Mouse (Mus musculus): ENCODE results near the gene Ubr3. TPM values are rescaled to one million over a fixed set of nuclear protein-coding genes. Genes with fewer than 3 reads are reported as not detected.
A peak's percentile ranks its signal among the peaks of the same experiment; 100 is the strongest.

Gene Ubr3
- polyA plus RNA-seq, 1 experiment from 2014 or later, result 5.5 TPM

DNA sequence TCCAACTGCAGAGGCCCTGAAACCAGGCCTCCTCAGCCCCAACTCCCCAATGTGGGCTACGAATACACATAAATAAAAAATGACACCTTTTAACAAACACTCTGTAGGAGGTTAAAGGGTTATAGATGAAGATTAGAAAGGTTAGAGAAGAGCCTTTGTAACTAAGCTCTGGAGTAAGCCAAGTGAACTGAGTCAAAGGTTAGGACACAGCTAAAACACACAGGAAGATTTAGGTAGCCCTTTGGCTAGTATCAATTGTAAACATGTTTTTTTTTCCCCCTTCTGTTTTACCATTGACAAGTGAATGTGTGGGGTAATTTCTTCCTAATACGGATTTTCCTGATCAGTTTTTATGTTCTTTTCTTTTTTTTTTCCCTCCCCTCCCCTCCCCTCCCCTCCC lies 15.8 kb downstream of the Ubr3 start:
- no peak for ATAC-seq (ENCODE audit: insufficient read depth)
- H3K27me3 ChIP-seq, result no peaks in the 10 kb centered on the region
- H3K27ac ChIP-seq (replicated peaks), result no peak overlapping the region
- no peaks in the 10 kb centered on the region for H3K4me1 ChIP-seq (replicated peaks)
- WGBS (ENCODE audit: insufficient replicate concordance), result 59% methylated on average over 2 of the region's 2 CpGs
- no peaks in the 10 kb centered on the region for H3K9me3 ChIP-seq (replicated peaks)
- H3K9ac ChIP-seq, result no peak overlapping the region
- H3K36me3 ChIP-seq (replicated peaks), result peaks cover 19% of the 10 kb centered on the region
- no peak overlapping the region for H3K4me3 ChIP-seq (replicated peaks)
- H3K4me2 ChIP-seq, result no peak overlapping the region

DNA sequence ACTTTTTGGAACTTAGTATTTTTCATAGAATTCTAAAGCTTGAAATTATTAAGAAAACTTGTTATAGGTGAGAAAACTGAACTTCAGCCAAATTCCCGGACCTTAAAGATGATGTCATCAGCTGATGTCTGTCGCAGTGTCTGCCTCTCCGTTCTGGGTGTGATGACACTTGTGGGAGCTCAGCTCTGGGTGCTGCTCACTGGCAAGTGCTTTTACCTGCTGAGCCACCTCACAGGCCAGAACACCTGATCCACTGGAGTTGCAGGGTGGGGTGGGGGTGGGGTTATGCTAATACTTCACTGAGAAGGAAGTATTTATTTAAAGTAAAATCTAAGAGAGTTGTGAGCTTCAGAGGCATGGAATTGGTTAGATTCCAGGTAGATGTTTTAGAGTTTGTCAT lies 20.3 kb downstream of the Ubr3 start:
- ATAC-seq (ENCODE audit: insufficient read depth), result no peak
- H3K27me3 ChIP-seq, result no peaks in the 10 kb centered on the region
- H3K36me3 ChIP-seq (replicated peaks), result peaks cover 29% of the 10 kb centered on the region
- no peak overlapping the region for H3K27ac ChIP-seq (replicated peaks)
- H3K4me3 ChIP-seq (replicated peaks), result no peak overlapping the region
- no peaks in the 10 kb centered on the region for H3K9me3 ChIP-seq (replicated peaks)
- H3K4me2 ChIP-seq, result no peak overlapping the region
- H3K9ac ChIP-seq, result no peak overlapping the region
- WGBS (ENCODE audit: insufficient replicate concordance), result 75% methylated on average over 3 of the region's 3 CpGs
- H3K4me1 ChIP-seq (replicated peaks), result no peaks in the 10 kb centered on the region

DNA sequence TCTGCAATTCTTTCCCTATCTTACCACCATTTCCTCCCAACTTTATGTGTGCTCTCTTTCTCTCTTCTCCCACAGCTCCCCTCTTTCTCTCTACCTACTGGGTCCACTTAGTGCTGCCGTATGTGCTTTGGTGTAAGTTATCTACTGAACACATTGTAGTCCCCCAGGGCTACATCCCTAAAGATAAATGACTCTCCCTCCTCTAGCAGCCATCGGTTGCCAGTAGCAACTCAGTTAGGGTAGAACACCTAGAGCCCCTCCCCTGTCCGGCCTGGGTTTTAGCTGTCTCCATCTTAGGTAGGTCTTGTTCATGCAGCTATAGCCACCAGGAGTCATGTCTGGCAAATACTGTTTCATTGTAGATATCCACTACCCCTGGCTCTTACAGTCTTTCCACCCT lies 27.9 kb downstream of the Ubr3 start:
- WGBS (ENCODE audit: insufficient replicate concordance), result 19% methylated on average over 3 of the region's 3 CpGs
- no peak overlapping the region for H3K27ac ChIP-seq (replicated peaks)
- no peaks in the 10 kb centered on the region for H3K9me3 ChIP-seq (replicated peaks)
- no peak overlapping the region for H3K4me3 ChIP-seq (replicated peaks)
- H3K36me3 ChIP-seq (replicated peaks), result peaks cover 34% of the 10 kb centered on the region
- H3K4me2 ChIP-seq, result peak overlapping the region; percentile 23
- peaks cover 12% of the 10 kb centered on the region for H3K4me1 ChIP-seq (replicated peaks)
- H3K9ac ChIP-seq, result no peak overlapping the region
- peak; percentile 94 for ATAC-seq (ENCODE audit: insufficient read depth)
- H3K27me3 ChIP-seq, result no peaks in the 10 kb centered on the region

DNA sequence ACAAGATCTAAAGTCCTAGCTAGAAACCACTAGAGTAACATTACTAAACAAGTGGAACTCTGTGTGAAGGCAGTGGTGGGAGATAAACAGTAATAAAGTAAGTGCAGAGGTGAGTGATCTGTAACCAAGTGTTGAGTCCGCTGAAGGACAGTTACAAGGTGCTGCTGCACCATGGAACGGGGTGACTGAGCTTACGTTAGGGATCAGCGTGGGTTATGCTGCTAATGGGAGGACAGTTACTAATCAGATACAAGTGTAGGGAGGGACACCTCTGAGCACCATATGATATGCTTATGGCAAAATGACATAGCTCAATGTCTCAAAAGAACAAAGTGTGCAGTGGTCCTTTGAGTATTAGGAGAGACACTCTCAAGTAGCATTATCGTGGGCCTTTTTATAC lies 39.3 kb downstream of the Ubr3 start:
- Histone ChIP-seq H3K4me2 (no peak overlapping the region), H3K27ac (replicated peaks) (no peak overlapping the region)
- WGBS (ENCODE audit: insufficient replicate concordance), result 53% methylated on average over 5 of the region's 5 CpGs

DNA sequence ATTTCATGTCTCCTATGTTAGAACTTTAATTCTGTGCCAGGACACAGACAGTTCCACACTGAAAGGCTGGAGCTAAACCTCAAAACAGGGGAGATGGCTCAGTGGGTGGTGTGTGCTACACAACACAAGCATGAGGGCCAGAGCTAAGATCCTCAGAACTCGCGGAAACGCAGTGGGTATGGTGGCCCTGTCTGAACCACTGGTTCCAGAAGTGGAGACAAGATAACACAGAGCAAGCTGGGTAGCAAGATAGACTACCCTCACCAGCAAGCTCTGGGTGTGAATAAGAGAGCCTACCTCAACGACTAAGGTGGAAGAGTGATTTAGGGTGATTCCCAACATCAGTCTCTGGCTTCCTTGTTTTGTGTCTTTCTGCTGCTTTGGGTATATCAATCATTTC lies 42.2 kb downstream of the Ubr3 start:
- H3K9me3 ChIP-seq (replicated peaks), result no peaks in the 10 kb centered on the region
- ATAC-seq (ENCODE audit: insufficient read depth), result peak; percentile 99
- no peak overlapping the region for H3K9ac ChIP-seq
- H3K4me1 ChIP-seq (replicated peaks), result peaks cover 23% of the 10 kb centered on the region
- peaks cover 19% of the 10 kb centered on the region for H3K36me3 ChIP-seq (replicated peaks)
- peak overlapping the region; percentile 79 for H3K27ac ChIP-seq (replicated peaks)
- WGBS (ENCODE audit: insufficient replicate concordance), result 11% methylated on average over 4 of the region's 4 CpGs
- no peaks in the 10 kb centered on the region for H3K27me3 ChIP-seq
- H3K4me3 ChIP-seq (replicated peaks), result no peak overlapping the region
- peak overlapping the region; percentile 33 for H3K4me2 ChIP-seq

More for the DNA sequence above, 39.3 kb downstream of the Ubr3 start:
- Histone ChIP-seq H3K4me3 (replicated peaks) (no peak overlapping the region), H3K27me3 (no peaks in the 10 kb centered on the region), H3K36me3 (replicated peaks) (peaks cover 17% of the 10 kb centered on the region), H3K9me3 (replicated peaks) (no peaks in the 10 kb centered on the region), H3K4me1 (replicated peaks) (peaks cover 23% of the 10 kb centered on the region), H3K9ac (no peak overlapping the region)
- no peak for ATAC-seq (ENCODE audit: insufficient read depth)

DNA sequence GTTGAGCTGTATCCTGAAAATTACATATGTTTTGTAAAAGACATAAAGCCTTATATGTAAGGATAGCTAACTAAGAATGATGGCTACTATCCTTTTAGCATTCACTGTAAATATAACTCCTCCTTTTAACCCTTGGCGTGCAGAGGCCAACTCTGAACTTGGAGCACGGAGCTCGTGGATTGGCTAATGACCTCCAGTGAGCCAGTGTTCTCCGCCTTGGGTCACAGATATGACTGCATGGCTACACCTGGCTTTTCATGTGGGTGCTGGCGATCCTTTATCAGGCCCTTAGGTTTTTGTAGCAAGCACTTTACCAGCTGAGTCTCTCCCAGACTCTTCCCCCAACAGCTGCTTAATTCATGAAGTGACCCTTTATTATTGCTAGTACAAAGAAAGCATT lies 42.6 kb downstream of the Ubr3 start:
- H3K4me3 ChIP-seq (replicated peaks), result no peak overlapping the region
- no peaks in the 10 kb centered on the region for H3K27me3 ChIP-seq
- H3K4me1 ChIP-seq (replicated peaks), result peaks cover 23% of the 10 kb centered on the region
- peak; percentile 39; the same call in 1 of the 2 replicates for ATAC-seq (ENCODE audit: insufficient read depth)
- no peak overlapping the region for H3K9ac ChIP-seq
- peaks cover 19% of the 10 kb centered on the region for H3K36me3 ChIP-seq (replicated peaks)
- peak overlapping the region; percentile 79 for H3K27ac ChIP-seq (replicated peaks)
- H3K9me3 ChIP-seq (replicated peaks), result no peaks in the 10 kb centered on the region
- 61% methylated on average over 5 of the region's 5 CpGs for WGBS (ENCODE audit: insufficient replicate concordance)
- peak overlapping the region; percentile 33 for H3K4me2 ChIP-seq

DNA sequence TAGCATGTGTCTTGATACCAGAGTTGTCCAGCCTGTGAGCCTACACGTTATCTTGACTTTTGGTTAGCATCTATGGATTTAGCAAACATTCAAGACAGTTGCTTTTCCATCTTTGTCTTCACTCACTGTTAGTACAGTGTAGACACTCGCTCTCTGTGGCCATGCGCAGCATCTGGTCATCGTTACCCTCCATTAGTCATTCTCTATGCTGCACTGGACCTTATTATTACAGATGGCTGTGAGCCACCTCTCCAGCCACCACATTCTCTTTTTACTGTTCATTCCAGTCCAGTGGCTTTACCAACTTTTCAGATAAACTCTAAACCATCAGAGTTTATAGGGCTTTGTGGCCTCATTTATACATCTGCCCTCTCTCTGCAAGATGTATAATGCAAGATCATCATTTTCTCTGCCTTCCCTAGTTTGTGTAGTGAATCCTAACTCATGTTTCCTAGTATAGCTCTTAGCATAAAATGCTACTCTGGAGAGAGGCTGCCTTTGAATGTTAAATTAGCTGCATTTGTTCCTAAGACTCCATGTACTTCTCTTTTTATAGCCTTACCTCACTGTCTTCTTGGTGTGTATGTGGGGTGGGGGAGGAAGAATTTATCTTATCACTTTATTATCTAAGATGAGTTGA lies 44.5 kb downstream of the Ubr3 start:
- Histone ChIP-seq H3K4me1 (replicated peaks) (peaks cover 19% of the 10 kb centered on the region), H3K9me3 (replicated peaks) (no peaks in the 10 kb centered on the region), H3K27me3 (no peaks in the 10 kb centered on the region), H3K4me3 (replicated peaks) (no peak overlapping the region), H3K9ac (no peak overlapping the region), H3K27ac (replicated peaks) (no peak overlapping the region), H3K36me3 (replicated peaks) (peaks cover 14% of the 10 kb centered on the region), H3K4me2 (no peak overlapping the region)
- WGBS (ENCODE audit: insufficient replicate concordance), result 81% methylated on average over 4 of the region's 4 CpGs
- ATAC-seq (ENCODE audit: insufficient read depth), result no peak

DNA sequence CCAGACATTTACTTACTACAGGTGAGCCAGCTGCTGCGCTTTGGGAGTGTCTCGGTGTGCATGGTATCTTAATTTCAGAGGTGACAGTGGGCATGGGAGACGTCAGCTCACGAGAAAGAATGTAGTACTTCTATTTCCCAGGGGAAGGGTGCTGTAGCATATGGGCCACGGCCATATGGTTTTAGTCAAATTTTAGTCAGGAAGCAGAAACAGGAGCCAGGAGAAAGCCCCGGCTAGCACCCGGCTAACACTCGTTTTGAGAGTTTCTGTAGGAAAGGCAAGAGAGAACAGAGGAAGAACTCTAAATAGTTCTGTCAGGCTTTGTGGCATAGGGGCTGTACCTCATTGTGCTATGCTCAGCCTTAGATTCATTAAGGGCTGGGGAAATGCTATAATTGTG lies 55.8 kb downstream of the Ubr3 start:
- Histone ChIP-seq H3K9ac (no peak overlapping the region), H3K4me3 (replicated peaks) (no peak overlapping the region), H3K4me2 (no peak overlapping the region), H3K36me3 (replicated peaks) (peaks cover 45% of the 10 kb centered on the region), H3K9me3 (replicated peaks) (no peaks in the 10 kb centered on the region), H3K27ac (replicated peaks) (no peak overlapping the region), H3K4me1 (replicated peaks) (peaks cover 3% of the 10 kb centered on the region; the same call in 1 of the 2 replicates), H3K27me3 (no peaks in the 10 kb centered on the region)
- 80% methylated on average over 8 of the region's 8 CpGs for WGBS (ENCODE audit: insufficient replicate concordance)
- ATAC-seq (ENCODE audit: insufficient read depth), result no peak

DNA sequence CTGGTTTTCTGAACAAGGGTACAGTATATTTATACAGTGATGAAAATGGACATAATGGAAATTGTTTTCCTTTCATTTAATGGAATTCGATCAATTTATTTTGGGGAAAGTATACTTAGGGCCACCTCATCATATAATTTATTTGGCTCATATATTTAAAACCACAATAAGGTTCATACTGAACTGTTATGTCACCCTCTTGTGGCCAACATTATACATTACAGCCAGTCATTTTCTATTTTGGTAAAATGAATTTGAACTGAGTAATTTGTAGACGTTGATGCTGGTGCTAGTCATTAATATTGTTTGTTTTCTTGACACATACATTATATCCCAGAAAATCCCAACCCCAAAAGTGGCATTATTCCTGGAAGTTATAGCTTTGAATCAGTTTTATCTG lies 58.6 kb downstream of the Ubr3 start:
- H3K9ac ChIP-seq, result no peak overlapping the region
- H3K4me3 ChIP-seq (replicated peaks), result no peak overlapping the region
- H3K9me3 ChIP-seq (replicated peaks), result no peaks in the 10 kb centered on the region
- H3K27me3 ChIP-seq, result no peaks in the 10 kb centered on the region
- no peak for ATAC-seq (ENCODE audit: insufficient read depth)
- no peak overlapping the region for H3K27ac ChIP-seq (replicated peaks)
- H3K36me3 ChIP-seq (replicated peaks), result peaks cover 36% of the 10 kb centered on the region
- WGBS (ENCODE audit: insufficient replicate concordance), result 24% methylated on average over 2 of the region's 2 CpGs
- H3K4me2 ChIP-seq, result no peak overlapping the region
- H3K4me1 ChIP-seq (replicated peaks), result peaks cover 3% of the 10 kb centered on the region; the same call in 1 of the 2 replicates

DNA sequence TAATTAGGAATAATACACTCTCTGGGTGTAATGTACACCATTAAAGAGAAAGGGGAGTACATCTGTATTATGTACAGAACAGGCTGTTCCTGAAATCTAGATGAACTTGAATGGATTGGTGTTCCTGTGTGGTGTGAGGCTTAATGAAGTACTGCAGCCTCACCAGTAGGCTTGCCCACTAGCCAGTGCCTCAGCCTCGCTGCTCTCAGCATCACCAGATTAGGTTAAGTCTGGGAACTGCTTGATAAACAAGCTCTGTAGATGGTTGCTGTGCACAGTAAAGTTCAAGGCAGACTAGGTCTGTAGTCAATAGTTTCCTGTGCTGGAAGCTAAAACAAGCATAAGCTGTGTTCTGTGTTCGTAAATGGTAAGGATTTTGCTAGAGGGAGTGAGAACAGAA lies 60.6 kb downstream of the Ubr3 start:
- ATAC-seq (ENCODE audit: insufficient read depth), result peak; percentile 65
- H3K4me2 ChIP-seq, result no peak overlapping the region
- H3K9me3 ChIP-seq (replicated peaks), result no peaks in the 10 kb centered on the region
- H3K9ac ChIP-seq, result no peak overlapping the region
- peaks cover 43% of the 10 kb centered on the region for H3K36me3 ChIP-seq (replicated peaks)
- H3K4me1 ChIP-seq (replicated peaks), result peaks cover 3% of the 10 kb centered on the region; the same call in 1 of the 2 replicates
- no peak overlapping the region for H3K4me3 ChIP-seq (replicated peaks)
- no peak overlapping the region for H3K27ac ChIP-seq (replicated peaks)
- WGBS (ENCODE audit: insufficient replicate concordance), result 75% methylated on average over 2 of the region's 2 CpGs
- H3K27me3 ChIP-seq, result no peaks in the 10 kb centered on the region

DNA sequence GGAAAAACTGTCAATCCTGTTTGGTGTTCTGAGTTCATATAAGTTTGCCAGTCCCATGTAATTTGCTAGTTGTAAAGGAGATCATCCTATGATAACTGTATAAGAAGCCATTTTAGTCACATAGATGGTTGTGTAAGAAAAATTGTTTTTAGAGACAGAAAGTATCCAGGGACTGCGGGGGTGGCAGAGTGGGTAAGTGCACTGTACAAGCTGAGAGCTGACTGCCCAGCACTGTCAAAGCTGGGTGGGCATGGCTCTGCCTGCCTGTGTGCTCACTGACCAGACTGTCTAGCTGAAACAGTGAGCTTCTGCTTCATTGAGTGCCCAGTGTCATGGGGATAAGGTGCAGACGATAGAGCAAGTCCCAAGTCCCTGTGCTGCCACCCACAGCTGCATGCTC lies 77.8 kb downstream of the Ubr3 start:
- WGBS (ENCODE audit: insufficient replicate concordance), result 77% methylated on average over 2 of the region's 2 CpGs
- no peaks in the 10 kb centered on the region for H3K9me3 ChIP-seq (replicated peaks)
- H3K9ac ChIP-seq, result no peak overlapping the region
- H3K27ac ChIP-seq (replicated peaks), result no peak overlapping the region
- no peak overlapping the region for H3K4me3 ChIP-seq (replicated peaks)
- no peak overlapping the region for H3K4me2 ChIP-seq
- H3K4me1 ChIP-seq (replicated peaks), result no peaks in the 10 kb centered on the region
- peaks cover 48% of the 10 kb centered on the region for H3K36me3 ChIP-seq (replicated peaks)
- no peaks in the 10 kb centered on the region for H3K27me3 ChIP-seq
- no peak for ATAC-seq (ENCODE audit: insufficient read depth)

DNA sequence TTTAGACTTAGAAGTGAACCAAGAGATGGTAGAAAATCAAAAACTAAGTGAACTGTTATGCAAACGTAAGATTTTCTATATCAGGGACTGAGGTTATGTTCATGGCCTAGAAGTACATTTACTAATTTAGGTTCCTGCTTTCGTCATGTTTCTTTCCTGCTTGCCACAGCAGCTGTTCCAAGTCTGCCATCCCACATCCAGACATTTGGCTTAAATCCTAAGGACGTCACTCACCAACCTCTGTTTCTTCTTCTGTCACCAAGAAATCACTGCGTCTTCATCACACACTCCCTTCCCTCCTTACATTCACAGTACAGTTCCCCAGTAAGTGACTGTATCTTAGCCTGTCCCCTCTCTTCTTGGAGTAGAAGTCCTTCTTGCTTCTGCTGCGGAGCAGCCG lies 92.2 kb downstream of the Ubr3 start:
- no peak overlapping the region for H3K9ac ChIP-seq
- H3K9me3 ChIP-seq (replicated peaks), result no peaks in the 10 kb centered on the region
- no peak overlapping the region for H3K4me2 ChIP-seq
- H3K4me3 ChIP-seq (replicated peaks), result no peak overlapping the region
- H3K27me3 ChIP-seq, result no peaks in the 10 kb centered on the region
- H3K4me1 ChIP-seq (replicated peaks), result no peaks in the 10 kb centered on the region
- no peak overlapping the region for H3K27ac ChIP-seq (replicated peaks)
- whole genome bisulfite sequencing (ENCODE audit: insufficient replicate concordance), result 88% methylated on average over 6 of the region's 6 CpGs
- no peak for ATAC-seq (ENCODE audit: insufficient read depth)
- H3K36me3 ChIP-seq (replicated peaks), result peaks cover 27% of the 10 kb centered on the region
